Mouse (Mus musculus): ENCODE measurements around the gene Mpped2. TPM values are rescaled to one million over a fixed set of nuclear protein-coding genes. Genes with fewer than 3 reads are reported as not detected.

Mpped2 gene
- polyA plus RNA-seq, 1 experiment from 2014 or later = 102 TPM

DNA sequence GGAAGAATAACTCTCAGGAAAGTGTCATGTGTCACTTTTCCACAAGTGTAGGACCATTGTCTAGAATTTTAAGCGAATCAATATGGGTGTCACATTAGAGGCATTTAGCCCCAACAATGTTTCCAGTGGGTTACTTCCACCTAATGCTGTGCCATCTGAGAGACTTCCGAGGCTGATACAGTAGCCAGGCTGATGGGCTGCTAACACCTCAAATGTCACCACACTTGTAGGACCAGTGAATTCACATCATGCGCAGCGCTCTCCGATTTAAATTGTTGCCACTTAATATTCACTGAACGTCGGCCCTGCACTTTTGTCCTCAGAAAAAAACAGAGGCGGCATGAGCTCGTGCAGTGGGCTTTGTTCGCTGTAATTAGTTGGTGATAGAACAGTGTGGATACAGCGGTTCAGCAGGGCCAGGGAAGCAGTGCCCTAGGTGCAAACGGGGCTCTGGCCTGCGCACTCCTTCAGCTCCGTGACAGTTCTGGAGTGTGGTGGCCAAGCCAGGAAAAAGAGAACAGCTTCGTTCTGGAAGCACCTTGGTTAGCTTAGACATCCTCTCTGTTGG, 42.8 kb downstream of the Mpped2 start:
- Histone ChIP-seq H3K9ac (replicated peaks; ENCODE audit: low read length) (no peak overlapping the region), H3K27me3 (ENCODE audit: control insufficient read depth, insufficient read depth, low read length) (no peaks in the 10 kb centered on the region), H3K36me3 (replicated peaks; ENCODE audit: control insufficient read depth, insufficient read depth, low read depth, low read length) (no peaks in the 10 kb centered on the region; the same call in 1 of the 2 replicates), H3K4me2 (ENCODE audit: low read depth, low read length) (no peak overlapping the region), H3K27ac (replicated peaks; ENCODE audit: low read depth, low read length) (no peak overlapping the region), H3K4me3 (ENCODE audit: low read depth, low read length) (no peak overlapping the region), H3K4me1 (ENCODE audit: control insufficient read depth, insufficient read depth, low read length) (no peaks in the 10 kb centered on the region), H3K9me3 (replicated peaks; ENCODE audit: control insufficient read depth, low read length) (no peaks in the 10 kb centered on the region)
- 0 out of 2 replicates have a peak, but pooled peaks have one; percentile 75 for ATAC-seq (replicated peaks; ENCODE audit: insufficient number of reproducible peaks, low FRiP score, low TSS enrichment, low read depth)
- DNase-seq (ENCODE audit: low spot score) = no peak
- 79% methylated on average over 15 of the region's 15 CpGs for WGBS

DNA sequence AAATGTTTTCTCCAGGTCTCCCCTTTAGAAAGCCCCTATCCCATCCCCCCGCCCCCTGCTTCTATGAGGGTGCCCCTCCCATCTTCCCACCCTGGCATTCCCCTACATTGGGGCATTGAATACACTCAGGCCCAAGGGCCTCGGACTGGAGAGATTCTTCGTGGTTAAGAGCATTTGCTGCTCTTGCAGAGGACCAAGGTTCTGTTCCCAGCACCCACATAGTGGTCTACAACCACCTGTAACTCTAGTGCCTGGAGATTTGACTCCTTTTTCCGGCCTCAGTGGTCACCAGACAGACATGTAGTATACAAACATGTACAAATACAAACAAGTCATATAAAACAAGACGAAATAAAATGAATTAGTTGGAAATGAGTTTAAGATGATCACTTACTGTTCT, 45.9 kb downstream of the Mpped2 start:
- DNase-seq (ENCODE audit: low spot score) (no peak), ATAC-seq (replicated peaks; ENCODE audit: insufficient number of reproducible peaks, low FRiP score, low TSS enrichment, low read depth) (no peak)
- Histone ChIP-seq H3K27me3 (ENCODE audit: control insufficient read depth, insufficient read depth, low read length) (no peaks in the 10 kb centered on the region), H3K4me2 (ENCODE audit: low read depth, low read length) (no peak overlapping the region), H3K4me1 (ENCODE audit: control insufficient read depth, insufficient read depth, low read length) (no peaks in the 10 kb centered on the region), H3K4me3 (ENCODE audit: low read depth, low read length) (no peak overlapping the region), H3K9ac (replicated peaks; ENCODE audit: low read length) (no peak overlapping the region), H3K27ac (replicated peaks; ENCODE audit: low read depth, low read length) (no peak overlapping the region), H3K36me3 (replicated peaks; ENCODE audit: control insufficient read depth, insufficient read depth, low read depth, low read length) (no peaks in the 10 kb centered on the region), H3K9me3 (replicated peaks; ENCODE audit: control insufficient read depth, low read length) (no peaks in the 10 kb centered on the region)
- 88% methylated on average over 5 of the region's 5 CpGs for WGBS

DNA sequence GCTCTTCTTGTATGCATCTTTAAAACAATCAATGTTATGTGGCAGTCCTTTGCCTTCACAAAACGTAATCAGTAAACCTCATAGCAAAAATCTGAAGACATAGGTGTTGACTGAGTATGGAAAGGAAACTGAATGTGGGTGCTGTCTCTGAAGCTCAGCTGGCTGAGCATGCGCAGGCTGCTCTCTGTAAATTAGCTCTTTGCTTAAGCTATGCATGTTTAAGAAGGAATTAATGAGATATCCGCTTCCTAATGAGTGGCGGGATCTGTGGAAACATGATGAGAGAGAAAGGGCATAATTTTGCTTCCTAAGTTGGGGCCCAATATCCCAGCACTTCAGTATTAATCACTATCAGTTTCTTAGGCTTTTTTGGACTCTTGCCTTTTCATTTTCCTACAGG, 51.0 kb downstream of the Mpped2 start:
- DNase-seq (ENCODE audit: low spot score) = no peak
- Histone ChIP-seq H3K9me3 (replicated peaks; ENCODE audit: control insufficient read depth, low read length) (no peaks in the 10 kb centered on the region), H3K4me1 (ENCODE audit: control insufficient read depth, insufficient read depth, low read length) (no peaks in the 10 kb centered on the region), H3K9ac (replicated peaks; ENCODE audit: low read length) (no peak overlapping the region), H3K27ac (replicated peaks; ENCODE audit: low read depth, low read length) (no peak overlapping the region), H3K4me2 (ENCODE audit: low read depth, low read length) (no peak overlapping the region), H3K36me3 (replicated peaks; ENCODE audit: control insufficient read depth, insufficient read depth, low read depth, low read length) (no peaks in the 10 kb centered on the region), H3K4me3 (ENCODE audit: low read depth, low read length) (no peak overlapping the region), H3K27me3 (ENCODE audit: control insufficient read depth, insufficient read depth, low read length) (no peaks in the 10 kb centered on the region)
- 64% methylated on average over 4 of the region's 4 CpGs for WGBS
- no peak for ATAC-seq (replicated peaks; ENCODE audit: insufficient number of reproducible peaks, low FRiP score, low TSS enrichment, low read depth)

DNA sequence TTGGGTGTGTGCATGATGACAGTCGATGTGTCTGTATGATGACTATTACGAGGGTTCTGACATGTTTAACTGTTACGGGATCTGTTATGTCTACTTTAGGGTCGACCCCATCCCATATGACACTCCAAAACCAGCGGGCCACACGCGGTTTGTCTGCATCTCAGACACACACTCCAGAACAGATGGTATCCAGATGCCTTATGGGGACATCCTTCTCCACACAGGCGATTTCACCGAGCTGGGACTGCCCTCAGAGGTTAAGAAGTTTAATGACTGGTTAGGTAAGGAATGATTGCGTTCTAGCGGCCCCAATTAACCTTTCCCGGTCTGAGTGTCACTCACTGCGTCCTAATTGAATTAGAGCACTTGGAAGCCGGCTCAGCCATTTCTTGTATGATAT, 51.5 kb downstream of the Mpped2 start:
- 21% methylated on average over 14 of the region's 14 CpGs for WGBS
- ATAC-seq (replicated peaks; ENCODE audit: insufficient number of reproducible peaks, low FRiP score, low TSS enrichment, low read depth) = peak; percentile 51; the same call in 1 of the 2 replicates
- no peaks in the 10 kb centered on the region for H3K4me1 ChIP-seq (ENCODE audit: control insufficient read depth, insufficient read depth, low read length)

DNA sequence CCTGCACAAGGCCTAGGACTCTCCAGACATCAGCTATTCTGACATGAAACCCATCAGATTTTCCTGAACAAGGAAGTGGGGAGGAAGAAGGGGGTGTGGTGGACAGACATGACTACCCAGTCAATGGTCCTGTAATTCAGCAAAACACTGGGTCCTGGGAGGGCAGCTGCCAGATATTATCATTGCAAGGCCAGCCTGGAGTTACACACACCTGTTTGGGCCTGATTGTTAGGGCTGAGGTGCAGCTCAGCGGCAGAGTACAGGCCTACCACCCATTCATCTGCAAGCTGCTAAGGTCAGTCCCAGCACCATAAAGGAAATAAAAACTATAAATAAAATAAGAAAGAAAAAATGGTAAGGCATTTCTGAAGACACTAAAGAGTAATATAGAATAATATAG, 52.3 kb downstream of the Mpped2 start:
- H3K36me3 ChIP-seq (replicated peaks; ENCODE audit: control insufficient read depth, insufficient read depth, low read depth, low read length) = no peaks in the 10 kb centered on the region
- no peak overlapping the region for H3K4me3 ChIP-seq (ENCODE audit: low read depth, low read length)
- no peak overlapping the region for H3K4me2 ChIP-seq (ENCODE audit: low read depth, low read length)
- no peak overlapping the region for H3K27ac ChIP-seq (replicated peaks; ENCODE audit: low read depth, low read length)
- ATAC-seq (replicated peaks; ENCODE audit: insufficient number of reproducible peaks, low FRiP score, low TSS enrichment, low read depth) (no peak), DNase-seq (ENCODE audit: low spot score) (no peak)
- no peaks in the 10 kb centered on the region for H3K27me3 ChIP-seq (ENCODE audit: control insufficient read depth, insufficient read depth, low read length)
- no peaks in the 10 kb centered on the region for H3K4me1 ChIP-seq (ENCODE audit: control insufficient read depth, insufficient read depth, low read length)
- no peaks in the 10 kb centered on the region for H3K9me3 ChIP-seq (replicated peaks; ENCODE audit: control insufficient read depth, low read length)
- H3K9ac ChIP-seq (replicated peaks; ENCODE audit: low read length) = no peak overlapping the region
- WGBS = 55% methylated on average over 1 of the region's 1 CpGs

More for the DNA sequence above, 51.5 kb downstream of the Mpped2 start:
- no peaks in the 10 kb centered on the region for H3K27me3 ChIP-seq (ENCODE audit: control insufficient read depth, insufficient read depth, low read length)
- H3K36me3 ChIP-seq (replicated peaks; ENCODE audit: control insufficient read depth, insufficient read depth, low read depth, low read length) = no peaks in the 10 kb centered on the region
- H3K9ac ChIP-seq (replicated peaks; ENCODE audit: low read length) = no peak overlapping the region
- H3K27ac ChIP-seq (replicated peaks; ENCODE audit: low read depth, low read length) = no peak overlapping the region
- H3K4me3 ChIP-seq (ENCODE audit: low read depth, low read length) = no peak overlapping the region
- H3K4me2 ChIP-seq (ENCODE audit: low read depth, low read length) = no peak overlapping the region
- H3K9me3 ChIP-seq (replicated peaks; ENCODE audit: control insufficient read depth, low read length) = no peaks in the 10 kb centered on the region
- DNase-seq (ENCODE audit: low spot score) = peak; percentile 61

DNA sequence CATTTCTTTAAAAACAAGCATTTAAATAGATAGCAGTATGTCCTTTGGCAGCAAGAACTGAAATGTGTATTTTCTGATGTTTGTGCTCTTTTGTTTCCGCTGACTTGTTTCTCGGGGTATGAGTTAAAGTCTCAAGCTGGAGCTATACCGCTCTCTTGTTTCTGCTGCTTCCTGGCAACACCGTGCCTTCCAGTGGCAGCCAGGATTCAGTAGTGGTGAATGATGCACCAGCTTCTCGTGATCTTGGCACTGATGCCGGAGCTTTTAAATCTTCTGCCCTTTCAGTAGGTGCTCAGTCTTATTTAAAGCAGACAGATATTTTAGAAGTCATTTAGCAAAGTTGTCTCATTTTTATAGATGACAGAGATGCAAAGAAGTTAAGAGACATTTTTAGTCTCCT, 53.1 kb downstream of the Mpped2 start:
- 82% methylated on average over 6 of the region's 6 CpGs for WGBS
- DNase-seq (ENCODE audit: low spot score) = no peak
- no peak overlapping the region for H3K27ac ChIP-seq (replicated peaks; ENCODE audit: low read depth, low read length)
- H3K9ac ChIP-seq (replicated peaks; ENCODE audit: low read length) = no peak overlapping the region
- H3K9me3 ChIP-seq (replicated peaks; ENCODE audit: control insufficient read depth, low read length) = no peaks in the 10 kb centered on the region
- H3K36me3 ChIP-seq (replicated peaks; ENCODE audit: control insufficient read depth, insufficient read depth, low read depth, low read length) = no peaks in the 10 kb centered on the region
- no peak overlapping the region for H3K4me2 ChIP-seq (ENCODE audit: low read depth, low read length)
- no peaks in the 10 kb centered on the region for H3K4me1 ChIP-seq (ENCODE audit: control insufficient read depth, insufficient read depth, low read length)
- H3K27me3 ChIP-seq (ENCODE audit: control insufficient read depth, insufficient read depth, low read length) = no peaks in the 10 kb centered on the region
- no peak overlapping the region for H3K4me3 ChIP-seq (ENCODE audit: low read depth, low read length)
- ATAC-seq (replicated peaks; ENCODE audit: insufficient number of reproducible peaks, low FRiP score, low TSS enrichment, low read depth) = no peak

DNA sequence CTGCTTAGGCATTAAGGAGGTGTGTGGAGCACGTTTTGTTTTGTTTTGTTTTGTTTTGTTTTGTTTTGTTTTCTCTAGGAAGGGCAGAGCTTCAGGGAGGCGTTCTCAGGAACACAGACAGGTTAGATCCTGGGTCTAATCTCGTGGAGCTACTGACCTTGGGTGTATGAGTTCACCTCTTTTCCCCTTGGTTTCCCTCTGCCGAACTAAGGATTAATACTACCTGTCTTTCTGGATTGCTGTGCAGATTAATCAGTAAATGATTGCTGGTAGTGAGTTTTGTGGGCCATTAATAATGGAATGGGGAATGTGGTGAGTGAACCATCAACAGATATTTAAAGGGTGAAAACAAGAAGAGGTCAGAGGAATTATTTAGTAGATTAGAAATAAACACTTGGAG, 53.8 kb downstream of the Mpped2 start:
- 46% methylated on average over 4 of the region's 4 CpGs for WGBS
- Histone ChIP-seq H3K4me3 (ENCODE audit: low read depth, low read length) (no peak overlapping the region), H3K27me3 (ENCODE audit: control insufficient read depth, insufficient read depth, low read length) (no peaks in the 10 kb centered on the region), H3K4me2 (ENCODE audit: low read depth, low read length) (no peak overlapping the region), H3K27ac (replicated peaks; ENCODE audit: low read depth, low read length) (no peak overlapping the region), H3K9ac (replicated peaks; ENCODE audit: low read length) (no peak overlapping the region), H3K36me3 (replicated peaks; ENCODE audit: control insufficient read depth, insufficient read depth, low read depth, low read length) (no peaks in the 10 kb centered on the region), H3K9me3 (replicated peaks; ENCODE audit: control insufficient read depth, low read length) (no peaks in the 10 kb centered on the region), H3K4me1 (ENCODE audit: control insufficient read depth, insufficient read depth, low read length) (no peaks in the 10 kb centered on the region)
- ATAC-seq (replicated peaks; ENCODE audit: insufficient number of reproducible peaks, low FRiP score, low TSS enrichment, low read depth) = no peak
- DNase-seq (ENCODE audit: low spot score) = no peak

DNA sequence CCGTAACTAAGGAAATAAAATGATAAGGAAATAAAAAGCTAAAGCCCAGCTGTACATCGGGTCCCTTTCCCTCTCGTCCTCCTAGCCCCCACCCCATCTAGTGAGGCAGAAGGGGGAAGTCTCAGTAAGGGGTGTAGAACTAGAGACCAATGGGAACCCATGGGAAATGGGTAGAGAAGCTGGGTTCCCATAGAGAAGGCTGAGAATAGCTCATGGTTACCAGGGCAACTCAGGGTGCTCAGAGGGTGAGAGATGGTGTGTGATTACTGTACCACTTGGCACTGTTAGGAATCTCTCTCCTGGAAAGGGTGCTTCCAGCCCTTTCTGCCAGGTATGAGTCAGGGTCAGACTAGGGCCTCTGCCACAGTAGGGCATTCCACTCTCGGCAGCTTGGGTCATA, 54.3 kb downstream of the Mpped2 start:
- H3K4me1 ChIP-seq (ENCODE audit: control insufficient read depth, insufficient read depth, low read length) = no peaks in the 10 kb centered on the region
- H3K9me3 ChIP-seq (replicated peaks; ENCODE audit: control insufficient read depth, low read length) = no peaks in the 10 kb centered on the region
- no peak overlapping the region for H3K4me2 ChIP-seq (ENCODE audit: low read depth, low read length)
- DNase-seq (ENCODE audit: low spot score) (no peak), ATAC-seq (replicated peaks; ENCODE audit: insufficient number of reproducible peaks, low FRiP score, low TSS enrichment, low read depth) (no peak)
- no peaks in the 10 kb centered on the region for H3K27me3 ChIP-seq (ENCODE audit: control insufficient read depth, insufficient read depth, low read length)
- no peaks in the 10 kb centered on the region for H3K36me3 ChIP-seq (replicated peaks; ENCODE audit: control insufficient read depth, insufficient read depth, low read depth, low read length)
- H3K4me3 ChIP-seq (ENCODE audit: low read depth, low read length) = no peak overlapping the region
- 96% methylated on average over 4 of the region's 4 CpGs for WGBS
- no peak overlapping the region for H3K9ac ChIP-seq (replicated peaks; ENCODE audit: low read length)
- H3K27ac ChIP-seq (replicated peaks; ENCODE audit: low read depth, low read length) = no peak overlapping the region

Measured in embryonic facial prominence, embryonic 11.5 days (tissue).